Mouse (Mus musculus) heart, postnatal 0 days (tissue): ENCODE measurements at regions not wholly inside any gene's neighbourhood (a gene's known extent, or its start where the extent isn't known, plus 50 kb on each side); places are given as distances from the start of the nearest gene placed in this dataset.

Source experiments
- CTCF ChIP-seq: IDR thresholded peaks from 2 replicates; pipeline ENCODE4 v1.5.1; 2016; ENCODE audit warnings: antibody characterized with exemption, control low read depth, low read depth
- EP300 ChIP-seq: IDR thresholded peaks from 2 replicates; pipeline ENCODE4 v1.6.1; 2016; ENCODE audit warnings: antibody characterized with exemption, low read depth

DNA sequence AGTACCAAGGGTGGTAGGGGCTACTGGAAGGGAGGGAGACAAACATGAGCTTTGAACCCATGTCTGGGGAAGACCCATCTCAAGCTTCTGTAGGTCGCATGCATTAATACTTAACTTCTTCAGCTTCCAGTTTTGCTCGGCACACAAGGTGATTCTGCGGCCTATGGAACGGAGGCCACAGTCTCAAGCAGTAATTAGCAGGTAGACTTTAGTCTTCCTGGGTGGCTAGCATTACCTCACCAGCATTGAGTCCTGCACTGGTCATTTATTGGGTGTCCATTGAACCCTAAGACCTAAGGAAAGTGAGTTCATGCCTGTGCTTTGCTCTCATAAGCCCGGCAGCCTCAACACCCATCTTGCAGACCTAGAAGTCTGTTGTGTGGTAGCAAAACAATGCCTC, 74.4 kb upstream of the Tiam2 start:
- TF ChIP-seq CTCF (no peak), EP300 (no peak)
